Mouse (Mus musculus): Measurements from ENCODE around the gene Gm37240.

Gene Gm37240

GRCm38 (mm10) chr3:85636716-85637447, 250.4 kb downstream of the Gm37240 start:
- no peak for DNase-seq (ENCODE audit: low read depth, low spot score)

DNA sequence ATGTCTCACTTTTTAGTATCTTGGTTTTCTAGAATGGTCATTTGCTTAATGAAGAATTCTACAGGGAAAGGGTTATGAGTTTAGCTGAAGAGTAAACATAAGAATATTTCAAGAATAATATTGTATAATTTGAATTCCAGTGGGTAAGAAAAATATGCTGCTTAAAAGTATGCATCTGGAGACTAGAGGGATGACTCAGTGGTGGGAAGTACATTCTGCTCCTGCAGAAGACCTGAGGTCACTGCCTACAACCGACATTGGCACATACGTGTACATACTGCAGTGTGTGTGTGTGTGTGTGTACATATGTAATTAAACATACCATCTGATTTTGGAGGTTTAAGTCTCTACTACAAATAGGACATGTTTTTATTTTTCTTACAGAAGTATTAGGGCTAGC, 251.7 kb downstream of the Gm37240 start:
- DNase-seq (ENCODE audit: low read depth, low spot score), result no peak

- no peak for DNase-seq (ENCODE audit: low read depth, low spot score)
Observed at GRCm38 (mm10) chr3:85635126-85635419, 252.2 kb downstream of the Gm37240 start.

DNA sequence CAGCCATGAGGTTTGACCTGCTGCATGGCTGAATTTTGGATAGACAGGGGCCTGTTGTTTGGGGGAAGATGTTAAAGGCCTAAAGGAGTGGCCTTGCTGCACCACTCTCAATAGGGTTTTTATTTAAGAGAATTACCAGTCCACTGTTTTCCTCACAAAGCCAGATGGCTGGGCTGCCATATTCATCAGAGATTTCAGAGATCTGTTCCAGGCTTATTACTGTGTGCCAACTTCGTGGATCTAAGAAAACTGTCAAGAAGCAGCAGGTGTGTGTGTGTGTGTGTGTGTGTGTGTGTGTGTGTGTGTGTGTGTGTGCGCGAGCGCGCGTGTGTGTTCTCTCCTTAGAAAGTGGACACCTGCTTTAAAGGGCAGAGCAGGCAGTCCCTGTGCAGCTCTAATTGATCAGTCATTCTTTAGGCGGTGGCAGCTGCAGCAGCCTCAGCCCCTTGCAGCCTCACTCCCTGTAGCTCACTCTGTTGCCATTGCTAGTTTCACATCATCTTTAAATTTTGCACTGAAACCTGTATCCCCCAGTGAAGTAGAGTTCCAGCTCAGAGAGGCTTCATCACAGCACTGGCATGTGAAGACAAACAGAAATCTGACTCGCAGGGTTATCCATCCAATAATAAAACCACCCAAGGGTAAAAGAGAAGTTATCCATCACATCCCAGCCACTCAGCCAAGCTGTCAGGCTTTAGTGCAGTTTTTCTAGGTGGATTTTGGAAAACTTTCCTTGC, 252.8 kb downstream of the Gm37240 start:
- no peak for DNase-seq (ENCODE audit: low read depth, low spot score)

DNA sequence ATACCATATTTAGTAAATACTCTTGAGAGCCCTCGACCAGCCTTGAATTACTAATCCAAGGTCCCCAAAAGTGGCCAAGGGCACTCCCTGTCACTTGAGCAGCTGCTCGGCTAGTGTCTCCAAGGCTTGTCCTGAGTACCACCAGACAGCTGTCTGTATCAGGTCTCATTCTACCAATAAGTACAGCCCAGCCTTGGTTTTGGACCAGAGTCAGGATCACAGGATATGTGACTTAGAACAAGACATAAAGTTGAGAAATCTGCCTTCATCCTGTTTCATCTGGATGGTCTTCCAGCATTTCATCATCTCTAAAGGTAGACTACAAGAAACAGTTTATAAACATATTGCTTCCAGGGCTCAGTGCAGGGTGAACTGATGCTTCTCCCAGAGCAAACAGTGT, 253.6 kb downstream of the Gm37240 start:
- DNase-seq (ENCODE audit: low read depth, low spot score), result no peak

DNA sequence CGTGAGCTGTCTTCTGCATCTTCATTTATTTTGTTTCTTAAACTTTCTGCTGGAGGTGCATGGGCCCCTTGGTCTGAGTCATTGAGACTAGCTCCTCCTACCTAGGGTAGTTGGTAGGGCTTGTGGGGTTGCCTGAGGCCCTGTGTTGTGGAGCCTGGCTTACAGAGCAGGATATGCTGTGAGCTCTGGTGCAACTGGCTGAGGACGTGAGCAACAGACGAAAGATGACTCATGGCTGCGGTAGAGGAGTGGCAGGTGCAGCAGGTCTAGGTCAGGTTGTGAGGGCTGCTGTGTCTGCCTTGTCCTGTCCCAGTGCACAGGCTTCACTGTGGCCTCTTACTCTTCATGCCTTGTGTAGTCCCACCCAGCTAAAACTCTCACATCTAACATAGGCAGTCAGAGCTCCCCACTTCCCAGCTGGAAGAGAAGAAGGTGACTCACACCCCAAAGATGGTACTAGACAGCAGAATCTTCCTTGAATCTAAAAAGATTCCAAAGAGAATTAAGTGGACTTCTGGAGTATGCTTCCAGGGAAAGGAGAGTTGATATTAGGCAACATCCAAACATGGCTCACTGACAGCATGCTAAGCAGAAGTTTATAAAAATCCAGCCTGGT, 257.3 kb downstream of the Gm37240 start:
- DNase-seq (ENCODE audit: low read depth, low spot score), result no peak

DNA sequence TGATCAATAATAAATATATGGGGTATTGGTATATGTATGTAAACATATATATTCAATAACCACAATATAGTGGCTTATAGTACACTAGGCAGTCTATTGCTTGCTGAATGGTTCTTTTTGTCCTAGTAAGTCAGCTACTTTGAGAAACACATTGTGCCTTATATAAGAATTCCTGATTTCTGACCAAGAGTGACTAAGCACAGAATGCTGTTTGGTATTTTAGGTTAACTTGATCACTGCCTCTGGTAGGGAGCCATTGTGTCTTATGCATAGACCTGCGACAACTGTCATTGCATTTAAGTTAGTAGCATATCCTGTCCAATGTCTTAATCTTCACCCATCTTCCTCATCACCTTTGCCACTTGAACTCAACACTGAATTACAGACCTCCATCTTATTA, 267.6 kb downstream of the Gm37240 start:
- no peak for DNase-seq (ENCODE audit: low read depth, low spot score)

- no peak for DNase-seq (ENCODE audit: low read depth, low spot score)
Observed at GRCm38 (mm10) chr3:85619345-85619744, 268.0 kb downstream of the Gm37240 start.

- DNase-seq (ENCODE audit: low read depth, low spot score), result no peak
Observed at GRCm38 (mm10) chr3:85618885-85619284, 268.4 kb downstream of the Gm37240 start.

- no peak for DNase-seq (ENCODE audit: low read depth, low spot score)
Observed at GRCm38 (mm10) chr3:85616389-85616788, 270.9 kb downstream of the Gm37240 start.

DNA sequence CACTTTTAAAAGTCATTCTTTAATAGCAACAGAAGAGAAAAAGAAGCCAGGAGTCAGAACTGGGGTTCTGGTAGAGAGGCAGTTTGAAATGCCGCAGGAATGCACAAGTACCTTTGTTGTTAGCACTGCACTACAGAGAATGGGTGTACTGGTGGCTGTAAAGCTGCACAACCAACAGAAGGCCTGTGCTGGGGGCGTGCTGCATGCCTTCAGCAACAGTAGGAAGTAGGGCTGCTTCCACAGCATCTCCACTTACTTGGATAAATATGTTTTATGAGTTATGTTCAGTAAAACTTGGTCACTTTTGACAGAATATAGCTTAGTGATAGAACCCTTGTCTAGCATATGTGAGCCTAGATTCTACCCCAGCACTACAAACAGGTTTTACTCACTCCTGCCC, 279.6 kb downstream of the Gm37240 start:
- no peak for DNase-seq (ENCODE audit: low read depth, low spot score)

DNA sequence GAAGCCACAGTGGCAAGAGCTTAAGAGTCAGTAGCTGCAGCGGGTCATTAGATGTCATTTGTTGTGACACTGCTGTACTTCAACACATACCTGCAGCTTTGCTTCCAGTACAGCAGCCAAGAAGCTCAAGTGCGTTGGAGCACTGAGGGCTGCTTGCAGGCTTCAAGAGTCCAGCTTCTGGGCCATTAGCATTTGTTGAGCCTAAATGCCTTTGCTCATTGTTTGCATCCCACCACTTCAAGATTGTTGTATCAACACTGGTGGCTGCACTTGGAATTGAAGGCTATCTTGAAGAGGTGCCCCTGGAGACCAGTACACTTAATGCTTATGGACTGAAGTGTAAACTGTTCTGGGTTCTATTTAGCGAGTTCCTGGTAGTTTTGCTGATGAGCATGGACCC, 280.4 kb downstream of the Gm37240 start:
- no peak for DNase-seq (ENCODE audit: low read depth, low spot score)

DNA sequence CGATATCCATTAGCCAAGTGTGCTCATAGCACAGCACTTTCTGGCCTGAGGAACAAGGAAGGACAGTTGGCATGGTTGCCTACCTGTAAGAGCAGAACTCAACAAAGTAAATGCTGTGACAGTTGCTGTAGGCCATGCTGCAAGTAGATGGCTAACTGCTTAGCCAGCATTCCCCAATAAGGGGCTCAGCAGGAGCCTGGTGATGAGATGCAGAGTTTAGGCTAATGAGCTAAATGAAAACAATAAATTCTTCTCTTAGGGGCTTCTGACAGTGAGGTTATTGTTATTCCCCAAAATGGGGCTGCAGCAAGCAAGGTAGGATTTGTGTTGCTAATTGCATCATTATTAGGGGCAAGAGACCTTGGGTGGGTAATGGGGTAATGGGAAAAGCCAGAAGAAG, 283.5 kb downstream of the Gm37240 start:
- DNase-seq (ENCODE audit: low read depth, low spot score), result no peak

GRCm38 (mm10) chr3:85601841-85602305, 285.4 kb downstream of the Gm37240 start:
- no peak for DNase-seq (ENCODE audit: low read depth, low spot score)

GRCm38 (mm10) chr3:85599526-85599925, 287.8 kb downstream of the Gm37240 start:
- no peak for DNase-seq (ENCODE audit: low read depth, low spot score)

- DNase-seq (ENCODE audit: low read depth, low spot score), result no peak
Observed at GRCm38 (mm10) chr3:85594452-85594851, 292.9 kb downstream of the Gm37240 start.

DNA sequence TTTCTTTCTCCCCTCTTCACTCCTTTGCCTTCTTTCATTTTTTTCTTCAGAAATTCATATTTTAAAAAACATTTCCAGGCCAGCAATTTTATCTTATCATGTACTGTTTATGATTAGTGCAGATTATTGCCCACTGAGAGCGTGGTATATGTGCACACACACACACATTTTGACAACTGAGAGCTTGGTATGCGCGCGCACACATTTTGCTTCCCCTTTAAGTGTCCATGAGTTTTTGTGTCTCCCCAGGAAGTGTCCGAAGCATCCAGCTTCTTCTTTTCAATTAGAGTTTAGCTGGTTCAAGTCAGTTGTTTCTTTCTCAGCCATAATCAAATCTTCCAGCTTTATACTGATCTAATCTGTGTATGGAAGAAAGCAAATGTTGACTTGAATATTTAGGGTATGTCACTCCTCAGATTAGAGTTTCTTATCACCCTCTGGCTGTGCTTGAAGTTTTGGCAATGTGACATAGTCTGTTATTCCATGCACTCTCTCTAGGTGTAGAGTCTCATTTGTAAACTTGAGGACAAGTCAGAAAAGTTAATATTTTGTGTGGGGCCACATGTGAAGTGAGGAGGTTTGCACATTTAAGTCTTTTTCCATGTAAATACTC, 294.6 kb downstream of the Gm37240 start:
- no peak for DNase-seq (ENCODE audit: low read depth, low spot score)

DNA sequence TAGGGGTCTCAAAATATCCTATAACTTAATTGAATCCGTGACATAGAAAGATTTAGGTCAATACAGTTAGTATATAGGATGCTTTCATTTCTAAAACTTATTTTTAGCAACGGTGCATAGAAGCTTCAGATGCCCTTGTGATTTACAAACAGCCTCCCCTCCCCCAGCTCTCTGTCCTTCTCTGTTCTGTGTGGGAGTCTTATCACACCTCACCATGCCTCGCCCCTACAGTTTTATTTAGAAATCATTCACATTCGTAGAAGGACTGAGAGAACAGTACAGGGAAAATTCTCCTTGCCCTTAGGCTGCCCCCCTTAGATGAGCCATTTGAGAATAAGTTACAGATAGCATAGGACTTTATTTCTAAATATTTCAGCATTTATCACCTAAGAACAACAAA, 295.3 kb downstream of the Gm37240 start:
- no peak for DNase-seq (ENCODE audit: low read depth, low spot score)

DNA sequence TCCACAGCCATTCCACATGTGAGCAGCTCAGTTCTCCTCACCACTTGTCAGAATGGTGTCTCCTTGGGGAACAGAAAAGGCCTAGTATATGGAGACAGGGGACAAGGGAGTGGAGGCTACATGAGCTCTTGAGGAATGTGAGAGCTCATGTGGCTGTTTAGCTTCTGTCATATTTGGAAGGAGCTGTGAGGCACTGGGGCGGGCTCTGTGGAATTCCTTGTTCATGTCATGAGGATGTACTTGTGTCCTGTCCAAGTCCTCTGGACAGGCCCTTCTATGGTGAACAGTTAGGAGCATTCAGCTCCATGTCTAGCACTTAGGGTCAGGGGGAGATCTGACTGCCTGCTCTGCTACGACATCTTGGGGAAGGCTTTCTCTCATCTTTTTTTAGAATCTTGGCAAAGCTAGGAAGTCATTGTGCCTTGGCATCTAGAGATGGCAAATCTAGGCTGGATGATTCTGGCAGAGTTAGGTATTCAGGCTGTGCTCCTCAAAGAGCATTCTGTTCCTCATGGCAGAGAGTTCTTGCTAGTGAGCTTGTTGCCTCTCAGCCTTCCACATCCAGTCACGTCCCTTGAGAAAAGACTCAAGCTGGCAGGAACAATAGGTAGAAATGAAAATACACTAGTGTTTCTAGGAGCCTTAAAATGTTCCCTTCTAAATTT, 297.1 kb downstream of the Gm37240 start:
- no peak for DNase-seq (ENCODE audit: low read depth, low spot score)

DNA sequence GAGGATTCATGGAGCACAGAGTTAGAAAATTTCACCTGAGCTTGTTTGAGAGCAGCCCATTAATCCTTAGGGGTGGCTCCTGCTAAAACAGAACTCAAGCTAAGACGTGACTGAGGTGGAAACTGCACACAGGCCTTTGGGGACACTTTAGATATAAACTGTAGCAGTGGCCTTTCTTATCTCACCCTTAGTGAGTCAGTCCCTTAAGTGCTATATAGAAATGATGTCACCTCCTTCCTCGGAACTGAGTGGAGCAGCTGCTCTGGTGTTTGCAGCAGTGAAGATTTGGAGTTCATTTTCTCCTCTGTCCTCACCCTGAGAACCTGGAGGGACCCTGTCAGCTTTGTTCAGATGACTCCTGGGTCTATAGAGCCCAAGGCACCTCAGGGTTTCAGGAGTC, 298.6 kb downstream of the Gm37240 start:
- no peak for DNase-seq (ENCODE audit: low read depth, low spot score)

DNA sequence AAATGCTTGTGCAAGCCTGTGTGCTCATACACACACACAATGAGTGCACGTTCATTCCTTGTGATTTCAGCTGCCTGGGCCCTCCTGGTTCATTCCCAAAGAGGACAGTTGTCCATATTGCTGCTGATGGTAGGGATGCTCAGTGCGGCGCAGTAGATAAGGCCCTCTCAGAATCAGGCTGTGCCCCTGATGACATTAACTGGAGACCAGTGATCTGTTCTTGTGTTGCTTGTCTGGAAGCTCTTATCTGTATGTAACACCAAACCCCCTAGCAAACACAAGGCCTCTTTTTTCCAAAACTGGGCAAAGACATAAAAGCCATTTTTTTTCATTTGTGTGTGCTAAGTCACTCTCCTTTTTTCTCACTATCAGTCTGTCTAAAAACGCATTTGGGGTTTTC, 302.4 kb downstream of the Gm37240 start:
- DNase-seq (ENCODE audit: low read depth, low spot score), result no peak

- no peak for DNase-seq (ENCODE audit: low read depth, low spot score)
Observed at GRCm38 (mm10) chr3:85583194-85583593, 304.1 kb downstream of the Gm37240 start.

Measured in retina, adult 2 months (tissue).